Mouse (Mus musculus) hindbrain, embryonic 15.5 days (tissue): ENCODE data around the gene Gkn3. TPM values are rescaled to one million over a fixed set of nuclear protein-coding genes. Genes with fewer than 3 reads are reported as not detected.
A peak's percentile ranks its signal among the peaks of the same experiment; 100 is the strongest.

Experiments
- ATAC-seq: fragments of 200-750 bp; cut with Nextera tagmentation; 2 replicates; pipeline ENCODE4 v1.8.0; 2017; ENCODE audit warnings: low read depth, moderate number of reproducible peaks, moderate TSS enrichment; ENCODE audit not compliant: low FRiP score
- H3K27ac ChIP-seq: fragments of 300-500 bp; sonication (generic); replicated peaks from 2 replicates; pipeline ENCODE4 v1.5.1; 2015; ENCODE audit warnings: mild to moderate bottlenecking, inconsistent platforms
- H3K27me3 ChIP-seq: fragments of 300-500 bp; sonication (generic); 2 replicates; pipeline ENCODE4 v1.6.1; 2015; ENCODE audit warnings: control low read depth, inconsistent platforms
- H3K36me3 ChIP-seq: fragments of 300-500 bp; sonication (generic); 2 replicates; pipeline ENCODE4 v1.6.1; 2015; ENCODE audit warnings: control low read depth, inconsistent platforms
- H3K4me1 ChIP-seq: fragments of 300-500 bp; sonication (generic); replicated peaks from 2 replicates; pipeline ENCODE4 v1.6.1; 2015; ENCODE audit warnings: control low read depth, inconsistent platforms
- H3K4me2 ChIP-seq: fragments of 300-500 bp; sonication (generic); 2 replicates; pipeline ENCODE4 v1.6.1; 2015; ENCODE audit warnings: moderate library complexity, mild to moderate bottlenecking, inconsistent platforms
- H3K4me3 ChIP-seq: fragments of 300-500 bp; sonication (generic); 2 replicates; pipeline ENCODE4 v1.5.1; 2015; ENCODE audit warnings: mild to moderate bottlenecking, inconsistent platforms
- H3K9ac ChIP-seq: fragments of 300-500 bp; sonication (generic); 2 replicates; pipeline ENCODE4 v1.6.1; 2015; ENCODE audit warnings: inconsistent platforms
- H3K9me3 ChIP-seq: fragments of 300-500 bp; sonication (generic); 2 replicates; pipeline ENCODE4 v1.6.1; 2016; ENCODE audit warnings: control low read depth, inconsistent platforms
- WGBS: fragments of 180-500 bp; shearing (Covaris S2); methylation state at CpG from one replicate; pipeline ENCODE4 v1.1.7; 2015; 5-methylcytosine and 5-hydroxymethylcytosine counted together
- polyA plus RNA-seq: library from polyadenylated mRNA; unstranded; fragments of >200 nt; fragmentation: Nextera tagmentation; extraction: Ambion mirVana; gene quantifications from 2 replicates; pipeline ENCODE4 v1.2.1, GENCODE M21; 2015

The Gkn3 gene
- polyA plus RNA-seq, 1 experiment from 2014 or later: 0.41 TPM

DNA sequence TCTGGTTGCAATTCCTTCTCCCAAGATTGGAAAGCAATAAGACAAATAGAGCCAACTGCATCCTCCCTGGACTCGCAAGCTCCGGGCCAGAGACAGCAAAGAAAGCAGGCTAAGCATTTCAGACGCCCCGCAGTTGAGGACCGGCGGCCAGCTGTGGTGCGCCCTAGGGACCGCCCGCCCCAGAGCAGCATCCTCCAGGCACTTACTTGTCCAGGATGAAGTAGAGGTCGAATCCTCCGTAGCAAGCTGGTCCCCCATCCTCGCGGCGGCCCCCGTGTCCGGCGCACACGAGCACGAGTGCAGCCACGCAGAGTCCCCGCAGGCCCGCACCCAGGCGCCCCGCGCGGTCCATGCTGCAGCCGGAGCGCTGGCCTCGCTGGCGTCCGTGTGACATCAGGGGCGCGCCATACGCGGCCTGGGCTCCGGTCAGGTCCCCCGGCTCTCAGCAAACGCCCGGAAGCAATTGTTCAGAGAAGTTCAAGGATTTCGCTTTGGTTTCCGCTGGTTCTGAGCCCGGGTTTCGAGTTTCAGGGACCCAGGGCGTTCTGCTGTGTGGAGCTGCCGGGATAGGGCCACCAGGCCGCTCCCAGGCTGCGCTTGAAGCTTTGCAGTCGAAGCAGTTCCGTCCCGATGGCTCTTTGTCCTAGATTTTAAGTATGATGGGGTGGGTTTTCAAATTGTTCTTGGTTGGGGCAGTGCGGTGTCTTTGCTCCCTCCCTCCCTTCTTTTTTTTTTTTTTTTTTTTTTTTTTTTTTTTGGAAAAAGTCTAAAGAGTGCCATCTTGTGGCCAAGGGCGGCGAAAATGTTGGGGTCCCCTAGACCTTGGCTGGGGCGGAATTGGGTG, 53.4 kb downstream of the Gkn3 start, which contains the start of gene Antxr1:
Antxr1 (minus strand) TSS at position 731 of the 844 bp plus-strand sequence.
- ATAC-seq: peak; percentile 79
- H3K27ac ChIP-seq: peak within 1 kb of the TSS; percentile 69
- H3K27me3 ChIP-seq: 0 out of 2 replicates have a peak, but pooled peaks cover 3% of the 10 kb centered on the region
- H3K9me3 ChIP-seq: no peaks in the 10 kb centered on the region
- H3K36me3 ChIP-seq: no peaks in the 10 kb centered on the region
- peak within 1 kb of the TSS; percentile 86 for H3K4me2 ChIP-seq
- under 1% methylated on average over 54 of the region's 54 CpGs for WGBS
- H3K4me3 ChIP-seq: peak within 1 kb of the TSS; percentile 63
- H3K9ac ChIP-seq: peak within 1 kb of the TSS; percentile 67
- H3K4me1 ChIP-seq: peaks cover 16% of the 10 kb centered on the region

DNA sequence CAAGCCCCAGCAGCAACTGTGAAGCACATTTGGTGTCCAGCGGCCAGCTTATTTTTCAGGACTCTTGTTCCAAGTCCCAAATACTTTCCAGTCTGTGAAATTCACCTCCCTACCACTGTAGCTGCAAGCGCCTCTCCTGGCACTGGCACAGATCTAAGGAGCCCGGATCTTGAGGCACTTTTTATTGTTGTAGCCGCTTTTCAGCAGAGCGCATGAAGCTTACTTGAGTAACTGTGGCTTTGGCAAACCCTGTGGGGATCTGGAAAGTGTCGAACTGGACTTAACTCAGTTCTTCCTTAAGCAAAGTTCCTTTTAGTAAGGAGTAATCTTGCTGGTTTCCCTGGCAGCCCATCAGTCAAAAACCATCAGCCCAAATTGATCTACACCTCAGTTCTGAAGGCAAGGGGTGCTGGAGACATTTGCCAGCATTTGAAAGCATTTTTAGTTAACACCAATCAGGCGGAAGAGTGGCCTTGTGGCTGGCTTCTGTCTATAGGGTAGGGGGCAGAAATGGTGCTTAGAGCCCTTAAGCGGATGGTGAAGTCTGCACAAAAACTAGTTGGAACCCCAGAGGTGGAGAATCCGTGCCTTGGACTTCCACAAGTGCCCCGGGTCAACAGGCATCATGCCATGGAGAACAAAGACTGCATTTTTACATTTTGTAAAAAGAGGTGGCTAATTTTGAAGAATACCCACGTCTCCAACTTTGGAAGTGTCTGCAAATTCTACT, 54.2 kb downstream of the Gkn3 start:
- Histone ChIP-seq H3K4me2 (peak overlapping the region; percentile 86), H3K9me3 (no peaks in the 10 kb centered on the region), H3K27ac (peak overlapping the region; percentile 69), H3K27me3 (0 out of 2 replicates have a peak, but pooled peaks cover 3% of the 10 kb centered on the region), H3K36me3 (no peaks in the 10 kb centered on the region), H3K4me3 (peak overlapping the region; percentile 63), H3K9ac (peak overlapping the region; percentile 67), H3K4me1 (peaks cover 16% of the 10 kb centered on the region)
- ATAC-seq: peak; percentile 67; the same call in 1 of the 2 replicates
- WGBS: 10% methylated on average over 11 of the region's 11 CpGs

Other genes starting within 250 kb of the Gkn3 start
- gene Antxr1, start 53.1 kb downstream of the Gkn3 start, polyA plus RNA-seq: 4.7 and 5.2 TPM in 2 replicates
- gene Gkn1, start 38.0 kb downstream of the Gkn3 start, polyA plus RNA-seq: not detected in 2 replicates
- gene Gkn2, start 15.6 kb downstream of the Gkn3 start, polyA plus RNA-seq: not detected in 2 replicates
- gene Bmp10, start 40.1 kb upstream of the Gkn3 start, polyA plus RNA-seq: not detected in 2 replicates
- gene Arhgap25, start 144.3 kb upstream of the Gkn3 start, polyA plus RNA-seq: 2.2 and 2.6 TPM in 2 replicates
- 2.7 and 3.1 TPM in 2 replicates for gene Prokr1, start 201.8 kb upstream of the Gkn3 start, polyA plus RNA-seq